Mouse (Mus musculus) embryonic facial prominence, embryonic 11.5 days (tissue): ENCODE data around the gene Usp18. TPM values are rescaled to one million over a fixed set of nuclear protein-coding genes. Genes with fewer than 3 reads are reported as not detected.

Source experiments
- ATAC-seq: fragments of 200-750 bp; cut with Nextera tagmentation; replicated peaks from 2 replicates; pipeline ENCODE4 v1.8.0; 2017; ENCODE audit warnings: low read depth; ENCODE audit not compliant: insufficient number of reproducible peaks, low FRiP score, low TSS enrichment
- DNase-seq: peaks from one replicate; pipeline ENCODE4 v3.0.0-alpha.2; 2015; ENCODE audit warnings: low spot score
- H3K27ac ChIP-seq: fragments of 300-500 bp; sonication (generic); replicated peaks from 2 replicates; pipeline ENCODE4 v1.5.1; 2014; ENCODE audit warnings: mild to moderate bottlenecking, low read depth, low read length, control low read depth
- H3K27me3 ChIP-seq: fragments of 300-500 bp; sonication (generic); 2 replicates; pipeline ENCODE4 v1.6.1; 2014; ENCODE audit warnings: mild to moderate bottlenecking, low read length, moderate library complexity, mixed read lengths; ENCODE audit not compliant: control insufficient read depth, insufficient read depth
- H3K36me3 ChIP-seq: fragments of 300-500 bp; sonication (generic); replicated peaks from 2 replicates; pipeline ENCODE4 v1.6.1; 2014; ENCODE audit warnings: low read depth, mild to moderate bottlenecking, low read length, moderate library complexity, mixed read lengths; ENCODE audit not compliant: control insufficient read depth, insufficient read depth
- H3K4me1 ChIP-seq: fragments of 300-500 bp; sonication (generic); 2 replicates; pipeline ENCODE4 v1.6.1; 2014; ENCODE audit warnings: low read length, mixed read lengths; ENCODE audit not compliant: control insufficient read depth, insufficient read depth
- H3K4me2 ChIP-seq: fragments of 300-500 bp; sonication (generic); 2 replicates; pipeline ENCODE4 v1.6.1; 2014; ENCODE audit warnings: low read depth, mild to moderate bottlenecking, control low read depth, low read length, moderate library complexity
- H3K4me3 ChIP-seq: fragments of 300-500 bp; sonication (generic); 2 replicates; pipeline ENCODE4 v1.5.1; 2014; ENCODE audit warnings: low read depth, low read length, control low read depth
- H3K9ac ChIP-seq: fragments of 300-500 bp; sonication (generic); replicated peaks from 2 replicates; pipeline ENCODE4 v1.6.1; 2014; ENCODE audit warnings: mild to moderate bottlenecking, control low read depth, low read length
- H3K9me3 ChIP-seq: fragments of 300-500 bp; sonication (generic); replicated peaks from 2 replicates; pipeline ENCODE4 v1.6.1; 2016; ENCODE audit warnings: mild to moderate bottlenecking, low read length, inconsistent platforms, mixed read lengths; ENCODE audit not compliant: control insufficient read depth
- WGBS: fragments of 180-500 bp; shearing (Covaris S2); extraction: QIAGEN DNeasy Blood & Tissue Kit; methylation state at CpG from one replicate; pipeline ENCODE4 v1.1.7; 2014; 5-methylcytosine and 5-hydroxymethylcytosine counted together
- polyA plus RNA-seq: library from polyadenylated mRNA; unstranded; fragments of >200 nt; fragmentation: Nextera tagmentation; extraction: Ambion mirVana; gene quantifications from 2 replicates; pipeline ENCODE4 v1.2.1, GENCODE M21; 2014

Gene Usp18
- polyA plus RNA-seq, 1 experiment from 2014 or later, result 1.0 TPM

- Histone ChIP-seq H3K4me1 (no peaks in the 10 kb centered on the region), H3K36me3 (no peaks in the 10 kb centered on the region), H3K4me3 (no peak overlapping the region), H3K4me2 (no peak overlapping the region), H3K27ac (no peak overlapping the region), H3K9ac (no peak overlapping the region), H3K9me3 (no peaks in the 10 kb centered on the region), H3K27me3 (no peaks in the 10 kb centered on the region)
- ATAC-seq (no peak), DNase-seq (no peak)
- 86% methylated on average over 6 of the region's 6 CpGs for WGBS
Observed at GRCm38 (mm10) chr6:121310984-121311383, 65.3 kb downstream of the Usp18 start.

DNA sequence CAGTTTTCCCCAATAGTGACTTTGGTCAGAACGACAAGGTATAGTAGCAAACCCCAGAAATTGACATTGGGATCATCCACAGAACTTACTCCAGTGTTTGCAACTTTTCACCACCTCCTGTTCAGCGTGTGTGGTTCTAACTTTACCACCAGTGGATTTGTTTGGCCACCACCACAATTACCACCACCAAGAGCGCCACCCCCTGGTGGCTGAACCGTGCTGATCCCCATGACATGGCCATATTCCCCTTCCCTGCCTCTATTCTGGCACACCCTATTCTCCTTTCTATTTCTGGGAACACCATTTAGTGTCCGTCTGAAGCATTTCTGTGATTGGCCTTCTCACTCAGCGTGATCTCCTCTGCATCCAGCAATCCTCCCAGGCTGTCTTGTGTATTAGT is 73.4 kb downstream of the Usp18 start:
- no peak for DNase-seq
- no peak overlapping the region for H3K4me2 ChIP-seq
- H3K36me3 ChIP-seq, result no peaks in the 10 kb centered on the region
- no peak overlapping the region for H3K27ac ChIP-seq
- no peaks in the 10 kb centered on the region for H3K9me3 ChIP-seq
- 63% methylated on average over 6 of the region's 6 CpGs for WGBS
- H3K4me1 ChIP-seq, result no peaks in the 10 kb centered on the region
- no peaks in the 10 kb centered on the region for H3K27me3 ChIP-seq
- H3K4me3 ChIP-seq, result no peak overlapping the region
- no peak for ATAC-seq
- no peak overlapping the region for H3K9ac ChIP-seq

Other genes starting within 250 kb of the Usp18 start
- gene Mical3, start 114.9 kb upstream of the Usp18 start, polyA plus RNA-seq, result 11.1 and 13.3 TPM in 2 replicates
- gene Pex26, start 62.2 kb upstream of the Usp18 start, polyA plus RNA-seq, result 7.1 and 7.7 TPM in 2 replicates
- 0.45 and 0.53 TPM in 2 replicates for gene Tuba8, start 35.2 kb upstream of the Usp18 start, polyA plus RNA-seq
- 0.91 and 1.5 TPM in 2 replicates for gene Slc6a13, start 54.3 kb downstream of the Usp18 start, polyA plus RNA-seq
- gene Slc6a12, start 97.2 kb downstream of the Usp18 start, polyA plus RNA-seq, result not detected in 2 replicates
- gene Iqsec3, start 227.8 kb downstream of the Usp18 start, polyA plus RNA-seq, result 0.13 and 0.53 TPM in 2 replicates